Mouse (Mus musculus): ENCODE results near the gene Fam168b.

- TF ChIP-seq CTCF (IDR thresholded peaks at IDR 0.05; ENCODE audit: extremely low read depth, insufficient read depth, low read length) (no peak), POLR2A (IDR thresholded peaks at IDR 0.05; ENCODE audit: extremely low read depth, insufficient read depth, low read length) (0 out of 2 replicates have a peak, but pooled peaks have one; percentile 13)
These were observed 30.2 kb downstream of the Fam168b start for GRCm38 (mm10) chr1:34812407-34813247.
